Mouse (Mus musculus) monocyte, adult 2 months (primary cell): Measurements from ENCODE around the gene Tmbim1.
"Not testable (repeated sequence)": the region's sequence is repeated elsewhere in the genome, so short reads cannot be mapped to it uniquely, and the experiment has no call there.

ENCODE experiments used
- DNase-seq, 2 experiments: peaks; one replicate each; pipeline ENCODE4 v3.0.0; 2022; ENCODE audit warnings: low spot score in 2 of 2, low read depth in 1 of 2

Gene Tmbim1

GRCm38 (mm10) chr1:74305522-74305921 lies at the start of gene Tmbim1:
Gene Tmbim1, minus strand, starts transcription at chr1:74305622.
- no peak for DNase-seq

- DNase-seq: no peak
Measured at GRCm38 (mm10) chr1:74353453-74354229, 48.2 kb upstream of the Tmbim1 start.

- no peak for DNase-seq
Measured at GRCm38 (mm10) chr1:74352532-74353096, 47.2 kb upstream of the Tmbim1 start.

GRCm38 (mm10) chr1:74351185-74351769 lies 45.9 kb upstream of the Tmbim1 start:
- DNase-seq: no peak

- no peak for DNase-seq
Measured at GRCm38 (mm10) chr1:74344163-74344916, 38.9 kb upstream of the Tmbim1 start.

- no peak for DNase-seq
Measured at GRCm38 (mm10) chr1:74343161-74343560, 37.7 kb upstream of the Tmbim1 start.

GRCm38 (mm10) chr1:74342308-74342707 lies 36.9 kb upstream of the Tmbim1 start:
- no peak for DNase-seq

- no peak for DNase-seq
Measured at GRCm38 (mm10) chr1:74341898-74342297, 36.5 kb upstream of the Tmbim1 start.

- DNase-seq: not testable (repeated sequence)
Measured at GRCm38 (mm10) chr1:74340992-74341391, 35.6 kb upstream of the Tmbim1 start.

- no peak for DNase-seq
Measured at GRCm38 (mm10) chr1:74340361-74340764, 34.9 kb upstream of the Tmbim1 start.

- no peak for DNase-seq
Measured at GRCm38 (mm10) chr1:74339917-74340316, 34.5 kb upstream of the Tmbim1 start.

GRCm38 (mm10) chr1:74338626-74339025 lies 33.2 kb upstream of the Tmbim1 start:
- DNase-seq: no peak

GRCm38 (mm10) chr1:74338013-74338412 lies 32.6 kb upstream of the Tmbim1 start:
- DNase-seq: no peak

- DNase-seq: no peak
Measured at GRCm38 (mm10) chr1:74337241-74337771, 31.9 kb upstream of the Tmbim1 start.

GRCm38 (mm10) chr1:74335436-74336170 lies 30.2 kb upstream of the Tmbim1 start:
- DNase-seq: no peak

GRCm38 (mm10) chr1:74335033-74335432 lies 29.6 kb upstream of the Tmbim1 start:
- DNase-seq: no peak

GRCm38 (mm10) chr1:74334607-74335006 lies 29.2 kb upstream of the Tmbim1 start:
- DNase-seq: no peak

GRCm38 (mm10) chr1:74332930-74333329 lies 27.5 kb upstream of the Tmbim1 start:
- no peak for DNase-seq

- peak; percentile 71 to 72 for DNase-seq
Measured at GRCm38 (mm10) chr1:74332241-74332763, 26.9 kb upstream of the Tmbim1 start.

GRCm38 (mm10) chr1:74331046-74331681 lies 25.7 kb upstream of the Tmbim1 start:
- no peak for DNase-seq
